Mouse (Mus musculus) lung, adult 2 months (tissue): ENCODE results near the gene Slbp. TPM values are rescaled to one million over a fixed set of nuclear protein-coding genes. Genes with fewer than 3 reads are reported as not detected.

Experiments used
- DNase-seq: peaks from one replicate; pipeline ENCODE4 v3.0.0; 2022
- H3K4me1 ChIP-seq: fragments of 200-500 bp; 2 replicates; pipeline ENCODE4 v1.6.1; 2011; ENCODE audit warnings: low read length; ENCODE audit not compliant: control insufficient read depth, insufficient read depth
- H3K4me3 ChIP-seq: fragments of 200-500 bp; replicated peaks from 2 replicates; pipeline ENCODE3; 2011; ENCODE audit warnings: low read depth, mild to moderate bottlenecking, control low read depth, low read length; ENCODE audit errors: extremely low read depth
- CTCF ChIP-seq: fragments of 200-500 bp; IDR thresholded peaks from 2 replicates; pipeline ENCODE4 v1.5.1; 2011; ENCODE audit warnings: mild to moderate bottlenecking, low read length, control low read depth; ENCODE audit not compliant: insufficient read depth
- POLR2A ChIP-seq: fragments of 200-500 bp; IDR thresholded peaks from 2 replicates; pipeline ENCODE4 v1.6.1; 2011; ENCODE audit warnings: low read depth, mild to moderate bottlenecking, control low read depth, low read length, borderline replicate concordance; ENCODE audit errors: extremely low read depth
- WGBS: fragments of 180-500 bp; shearing (Covaris S2); methylation state at CpG from one replicate; pipeline ENCODE4 v1.1.7; 2018; 5-methylcytosine and 5-hydroxymethylcytosine counted together
- polyA plus RNA-seq: library from polyadenylated mRNA; depleted of rRNA; stranded (reverse); fragments of >200 nt; gene quantifications from 2 replicates; pipeline ENCODE4 v1.2.3, GENCODE M21; 2012

The Slbp gene
- polyA plus RNA-seq, 1 experiment = 21.3 TPM

GRCm38 (mm10) chr5:33657251-33657786, 4.9 kb upstream of the Slbp start:
- Histone ChIP-seq H3K4me3 (peak overlapping the region; percentile 96), H3K4me1 (peaks cover 12% of the 10 kb centered on the region; the same call in 1 of the 2 replicates)
- no peak for DNase-seq
- TF ChIP-seq CTCF = no peak
- TF ChIP-seq POLR2A = no peak
- WGBS = under 1% methylated on average over 32 of the region's 32 CpGs

GRCm38 (mm10) chr5:33656739-33657138, 4.4 kb upstream of the Slbp start:
- Histone ChIP-seq H3K4me1 (peaks cover 12% of the 10 kb centered on the region; the same call in 1 of the 2 replicates), H3K4me3 (peak overlapping the region; percentile 96)
- no peak for DNase-seq
- WGBS = 13% methylated on average over 1 of the region's 1 CpGs
- no peak for TF ChIP-seq CTCF
- no peak for TF ChIP-seq POLR2A

GRCm38 (mm10) chr5:33655251-33655840, 3.0 kb upstream of the Slbp start:
- no peak for TF ChIP-seq POLR2A
- TF ChIP-seq CTCF = no peak
- WGBS = 87% methylated on average over 10 of the region's 10 CpGs
- Histone ChIP-seq H3K4me3 (no peak overlapping the region), H3K4me1 (peaks cover 18% of the 10 kb centered on the region)
- no peak for DNase-seq

GRCm38 (mm10) chr5:33654424-33654823, 2.0 kb upstream of the Slbp start:
- WGBS = 94% methylated on average over 13 of the region's 13 CpGs
- DNase-seq = no peak
- TF ChIP-seq CTCF = no peak
- TF ChIP-seq POLR2A = no peak
- Histone ChIP-seq H3K4me3 (no peak overlapping the region), H3K4me1 (peaks cover 18% of the 10 kb centered on the region)

GRCm38 (mm10) chr5:33652783-33653173, 404 bp upstream of the Slbp start:
- WGBS = 3% methylated on average over 9 of the region's 9 CpGs
- peak overlapping the region; percentile 31 for H3K4me3 ChIP-seq

GRCm38 (mm10) chr5:33651541-33651920, 843 bp downstream of the Slbp start:
- TF ChIP-seq POLR2A = no peak
- TF ChIP-seq CTCF = no peak
- Histone ChIP-seq H3K4me1 (peaks cover 9% of the 10 kb centered on the region), H3K4me3 (peak overlapping the region; percentile 93)
- WGBS = 1% methylated on average over 11 of the region's 11 CpGs
- DNase-seq = no peak

More at GRCm38 (mm10) chr5:33652783-33653173, 404 bp upstream of the Slbp start:
- no peak for TF ChIP-seq CTCF
- TF ChIP-seq POLR2A = no peak
- H3K4me1 ChIP-seq = peaks cover 14% of the 10 kb centered on the region
- DNase-seq = no peak

GRCm38 (mm10) chr5:33651017-33651416, 1.4 kb downstream of the Slbp start:
- Histone ChIP-seq H3K4me3 (peak overlapping the region; percentile 93), H3K4me1 (peaks cover 9% of the 10 kb centered on the region)
- no peak for DNase-seq
- WGBS = 9% methylated on average over 2 of the region's 2 CpGs
- TF ChIP-seq POLR2A (no peak), CTCF (no peak)

- 28% methylated on average over 3 of the region's 3 CpGs for WGBS
- Histone ChIP-seq H3K4me1 (no peaks in the 10 kb centered on the region; the same call in 1 of the 2 replicates), H3K4me3 (no peak overlapping the region)
- TF ChIP-seq CTCF = peak; percentile 65
- no peak for TF ChIP-seq POLR2A
- DNase-seq = peak; percentile 20
Observed at GRCm38 (mm10) chr5:33640652-33641051, 11.7 kb downstream of the Slbp start.

GRCm38 (mm10) chr5:33638826-33639225, 13.5 kb downstream of the Slbp start:
- Histone ChIP-seq H3K4me3 (no peak overlapping the region), H3K4me1 (no peaks in the 10 kb centered on the region; the same call in 1 of the 2 replicates)
- DNase-seq = no peak
- WGBS = 38% methylated on average over 4 of the region's 4 CpGs
- TF ChIP-seq CTCF = no peak
- no peak for TF ChIP-seq POLR2A
